Mouse (Mus musculus) forebrain, embryonic 11.5 days (tissue): Measurements from ENCODE around the gene Heatr4. TPM values are rescaled to one million over a fixed set of nuclear protein-coding genes. Genes with fewer than 3 reads are reported as not detected.
"Not testable (repeated sequence)": the region's sequence is repeated elsewhere in the genome, so short reads cannot be mapped to it uniquely, and the experiment has no call there.

Experiments
- ATAC-seq: fragments of 200-750 bp; cut with Nextera tagmentation; replicated peaks from 2 replicates; pipeline ENCODE4 v1.8.0; 2017; ENCODE audit warnings: moderate TSS enrichment; ENCODE audit not compliant: low FRiP score
- DNase-seq: peaks from one replicate; pipeline ENCODE4 v3.0.0-alpha.2; 2017; ENCODE audit warnings: low spot score
- H3K27ac ChIP-seq: fragments of 300-500 bp; sonication (generic); 2 replicates; pipeline ENCODE4 v1.5.1; 2014; ENCODE audit warnings: low read depth, low read length
- H3K27me3 ChIP-seq: fragments of 300-500 bp; sonication (generic); 2 replicates; pipeline ENCODE4 v1.6.1; 2014; ENCODE audit warnings: mild to moderate bottlenecking, low read length, mixed read lengths; ENCODE audit not compliant: control insufficient read depth, insufficient read depth
- H3K36me3 ChIP-seq: fragments of 300-500 bp; sonication (generic); 2 replicates; pipeline ENCODE4 v1.6.1; 2014; ENCODE audit warnings: mild to moderate bottlenecking, low read length, moderate library complexity, mixed read lengths; ENCODE audit not compliant: control insufficient read depth, insufficient read depth
- H3K4me1 ChIP-seq: fragments of 300-500 bp; sonication (generic); replicated peaks from 2 replicates; pipeline ENCODE4 v1.6.1; 2014; ENCODE audit warnings: low read length, mixed read lengths; ENCODE audit not compliant: control insufficient read depth, insufficient read depth
- H3K4me2 ChIP-seq: fragments of 300-500 bp; sonication (generic); 2 replicates; pipeline ENCODE4 v1.6.1; 2014; ENCODE audit warnings: low read depth, mild to moderate bottlenecking, low read length, moderate library complexity, mixed read lengths; ENCODE audit not compliant: severe bottlenecking
- H3K4me3 ChIP-seq: fragments of 300-500 bp; sonication (generic); 2 replicates; pipeline ENCODE4 v1.5.1; 2014; ENCODE audit warnings: low read depth, low read length
- H3K9ac ChIP-seq: fragments of 300-500 bp; sonication (generic); 2 replicates; pipeline ENCODE4 v1.6.1; 2014; ENCODE audit warnings: low read length
- H3K9me3 ChIP-seq: fragments of 300-500 bp; sonication (generic); 2 replicates; pipeline ENCODE4 v1.6.1; 2016; ENCODE audit warnings: low read length, mixed read lengths; ENCODE audit not compliant: control insufficient read depth
- WGBS: fragments of 180-500 bp; shearing (Covaris S2); extraction: QIAGEN DNeasy Blood & Tissue Kit; methylation state at CpG from one replicate; pipeline ENCODE4 v1.1.7; 2014; 5-methylcytosine and 5-hydroxymethylcytosine counted together
- polyA plus RNA-seq: library from polyadenylated mRNA; unstranded; fragments of >200 nt; fragmentation: Nextera tagmentation; extraction: Ambion mirVana; gene quantifications from 2 replicates; pipeline ENCODE4 v1.2.1, GENCODE M21; 2014

Gene Heatr4
- polyA plus RNA-seq, 1 experiment from 2014 or later: not detected

GRCm38 (mm10) chr12:84023052-84023745 lies 38.5 kb upstream of the Heatr4 start:
- Histone ChIP-seq H3K9me3 (no peaks in the 10 kb centered on the region), H3K27me3 (no peaks in the 10 kb centered on the region), H3K27ac (no peak overlapping the region), H3K36me3 (no peaks in the 10 kb centered on the region), H3K4me2 (no peak overlapping the region), H3K4me3 (no peak overlapping the region), H3K4me1 (no peaks in the 10 kb centered on the region), H3K9ac (no peak overlapping the region)
- ATAC-seq (no peak), DNase-seq (no peak)
- 84% methylated on average over 9 of the region's 9 CpGs for WGBS

DNA sequence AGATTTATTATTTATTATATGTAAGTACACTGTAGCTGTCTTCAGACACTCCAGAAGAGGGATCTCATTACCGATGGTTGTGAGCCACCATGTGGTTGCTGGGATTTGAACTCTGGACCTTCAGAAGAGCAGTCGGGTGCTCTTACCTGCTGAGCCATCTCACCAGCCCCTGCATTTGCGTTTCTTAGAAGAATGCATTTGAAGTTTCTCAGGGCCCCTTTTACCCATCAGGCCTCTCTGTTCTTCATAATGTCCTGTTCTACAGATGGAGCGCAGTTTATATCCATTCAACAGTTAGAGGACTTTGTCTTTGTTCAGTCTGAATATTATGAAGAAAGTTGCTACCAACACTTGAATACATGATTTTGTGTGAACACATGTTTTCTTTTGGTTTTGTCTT lies 37.6 kb upstream of the Heatr4 start:
- 96% methylated on average over 4 of the region's 4 CpGs for WGBS
- H3K4me3 ChIP-seq, DNase-seq, H3K4me2 ChIP-seq, H3K27ac ChIP-seq, H3K27me3 ChIP-seq, H3K9me3 ChIP-seq, H3K36me3 ChIP-seq, H3K9ac ChIP-seq, ATAC-seq, H3K4me1 ChIP-seq: not testable (repeated sequence)

DNA sequence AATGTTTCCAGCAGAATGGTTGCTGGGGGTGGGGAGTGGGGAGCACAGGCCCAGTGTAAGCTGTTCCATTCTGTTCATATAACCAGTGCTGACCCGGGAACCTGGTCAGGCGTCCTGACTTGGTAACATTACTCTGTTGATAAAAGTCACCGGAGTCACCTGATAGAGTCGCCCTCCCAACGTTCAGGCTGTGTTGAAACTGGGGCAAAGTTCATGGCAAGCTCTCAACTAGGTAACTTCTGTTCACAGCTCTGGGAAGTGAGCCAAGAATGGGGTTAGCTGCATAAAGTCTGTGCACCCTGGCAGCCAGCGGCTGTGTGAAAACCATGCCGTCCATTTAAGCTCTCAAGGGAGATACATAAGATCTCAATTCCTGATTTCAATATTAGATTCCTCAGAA lies 35.9 kb upstream of the Heatr4 start:
- 87% methylated on average over 7 of the region's 7 CpGs for WGBS
- not testable (repeated sequence) for H3K4me1 ChIP-seq, H3K27me3 ChIP-seq, ATAC-seq, H3K36me3 ChIP-seq, H3K9me3 ChIP-seq, H3K4me3 ChIP-seq, DNase-seq, H3K4me2 ChIP-seq, H3K27ac ChIP-seq, H3K9ac ChIP-seq

DNA sequence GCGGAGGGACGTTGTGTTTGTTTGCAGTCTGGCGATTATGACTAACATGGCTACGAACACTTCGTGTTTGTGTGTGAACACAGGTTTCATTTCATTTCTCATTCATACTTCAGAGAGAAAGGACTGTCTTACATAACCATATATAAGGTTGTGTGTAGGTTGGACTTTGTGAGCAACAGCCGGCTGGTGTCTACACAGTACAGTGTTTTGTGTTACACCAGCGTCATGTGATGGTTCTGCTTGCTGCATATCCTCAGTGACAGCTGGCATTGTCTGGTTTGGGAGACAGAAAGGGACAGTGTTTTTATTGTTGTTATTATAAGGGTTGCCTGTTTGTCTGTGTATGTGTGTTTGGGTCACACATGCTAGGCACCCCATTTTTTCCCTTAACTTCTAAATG lies 29.0 kb upstream of the Heatr4 start:
- DNase-seq (no peak), ATAC-seq (no peak)
- 91% methylated on average over 7 of the region's 7 CpGs for WGBS
- peaks cover 11% of the 10 kb centered on the region; the same call in 1 of the 2 replicates for H3K4me1 ChIP-seq
- H3K4me3 ChIP-seq: no peak overlapping the region
- H3K9ac ChIP-seq: no peak overlapping the region
- H3K36me3 ChIP-seq: no peaks in the 10 kb centered on the region
- no peak overlapping the region for H3K4me2 ChIP-seq
- no peak overlapping the region for H3K27ac ChIP-seq
- no peaks in the 10 kb centered on the region for H3K9me3 ChIP-seq
- H3K27me3 ChIP-seq: no peaks in the 10 kb centered on the region

DNA sequence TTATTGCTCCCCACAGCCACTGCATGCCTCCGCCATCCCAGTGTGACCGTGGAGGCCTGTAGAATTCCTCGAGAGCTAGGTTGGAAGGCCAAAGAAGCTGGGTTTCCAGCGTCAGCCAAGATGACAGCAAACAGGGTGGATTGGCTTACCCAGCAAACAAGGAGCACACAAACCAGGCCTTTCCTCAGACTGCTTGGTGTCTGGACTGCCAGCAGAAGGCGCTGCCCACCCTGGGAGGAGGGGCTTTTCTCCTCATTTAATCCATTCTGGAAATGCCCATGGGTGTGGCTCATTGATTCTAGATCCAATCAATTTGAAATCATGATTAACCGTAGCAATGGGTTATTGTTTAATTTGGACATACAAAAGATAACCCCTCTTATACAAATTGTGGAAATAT lies 28.5 kb upstream of the Heatr4 start:
- Histone ChIP-seq H3K9ac (no peak overlapping the region), H3K27ac (no peak overlapping the region), H3K4me2 (no peak overlapping the region), H3K27me3 (no peaks in the 10 kb centered on the region), H3K9me3 (no peaks in the 10 kb centered on the region), H3K4me3 (no peak overlapping the region), H3K4me1 (peaks cover 11% of the 10 kb centered on the region; the same call in 1 of the 2 replicates), H3K36me3 (no peaks in the 10 kb centered on the region)
- 67% methylated on average over 6 of the region's 6 CpGs for WGBS
- no peak for ATAC-seq
- DNase-seq: peak; percentile 52

GRCm38 (mm10) chr12:84011251-84012040 lies 26.8 kb upstream of the Heatr4 start:
- H3K9ac ChIP-seq: no peak overlapping the region
- DNase-seq (peak; percentile 78), ATAC-seq (peak; percentile 54)
- no peaks in the 10 kb centered on the region for H3K36me3 ChIP-seq
- H3K4me2 ChIP-seq: peak overlapping the region; percentile 39; the same call in 1 of the 2 replicates
- peak overlapping the region; percentile 2; the same call in 1 of the 2 replicates for H3K4me3 ChIP-seq
- H3K27me3 ChIP-seq: no peaks in the 10 kb centered on the region
- H3K9me3 ChIP-seq: no peaks in the 10 kb centered on the region
- no peak overlapping the region for H3K27ac ChIP-seq
- H3K4me1 ChIP-seq: peaks cover 11% of the 10 kb centered on the region; the same call in 1 of the 2 replicates
- WGBS: 36% methylated on average over 12 of the region's 12 CpGs

GRCm38 (mm10) chr12:84010201-84010600 lies 25.5 kb upstream of the Heatr4 start:
- no peak for ATAC-seq
- H3K36me3 ChIP-seq: no peaks in the 10 kb centered on the region

GRCm38 (mm10) chr12:84009171-84009965 lies 24.7 kb upstream of the Heatr4 start, which contains the start of gene Acot1:
Acot1 (plus strand) TSS chr12:84009490.
- Histone ChIP-seq H3K4me1 (peaks cover 11% of the 10 kb centered on the region; the same call in 1 of the 2 replicates), H3K9ac (peak within 1 kb of the TSS; percentile 63), H3K4me3 (peak within 1 kb of the TSS; percentile 34), H3K27ac (0 out of 2 replicates have a peak within 1 kb of the TSS, but pooled peaks have one; percentile 58), H3K4me2 (peak within 1 kb of the TSS; percentile 57)
- peak; percentile 83 for DNase-seq
- 2% methylated on average over 60 of the region's 70 CpGs for WGBS
- H3K9me3 ChIP-seq, H3K27me3 ChIP-seq, H3K36me3 ChIP-seq: not testable (repeated sequence)
- peak; percentile 95 for ATAC-seq

More at GRCm38 (mm10) chr12:84010201-84010600, 25.5 kb upstream of the Heatr4 start:
- H3K4me2 ChIP-seq: peak overlapping the region; percentile 57; the same call in 1 of the 2 replicates
- H3K4me1 ChIP-seq: peaks cover 11% of the 10 kb centered on the region; the same call in 1 of the 2 replicates
- no peaks in the 10 kb centered on the region for H3K27me3 ChIP-seq
- DNase-seq: no peak
- no peaks in the 10 kb centered on the region for H3K9me3 ChIP-seq
- WGBS: 84% methylated on average over 3 of the region's 3 CpGs
- no peak overlapping the region for H3K27ac ChIP-seq
- H3K9ac ChIP-seq: no peak overlapping the region; the same call in 1 of the 2 replicates
- H3K4me3 ChIP-seq: peak overlapping the region; percentile 34
